ENCODE assay signal across 10 mouse cellular contexts in the genomic region with DNA sequence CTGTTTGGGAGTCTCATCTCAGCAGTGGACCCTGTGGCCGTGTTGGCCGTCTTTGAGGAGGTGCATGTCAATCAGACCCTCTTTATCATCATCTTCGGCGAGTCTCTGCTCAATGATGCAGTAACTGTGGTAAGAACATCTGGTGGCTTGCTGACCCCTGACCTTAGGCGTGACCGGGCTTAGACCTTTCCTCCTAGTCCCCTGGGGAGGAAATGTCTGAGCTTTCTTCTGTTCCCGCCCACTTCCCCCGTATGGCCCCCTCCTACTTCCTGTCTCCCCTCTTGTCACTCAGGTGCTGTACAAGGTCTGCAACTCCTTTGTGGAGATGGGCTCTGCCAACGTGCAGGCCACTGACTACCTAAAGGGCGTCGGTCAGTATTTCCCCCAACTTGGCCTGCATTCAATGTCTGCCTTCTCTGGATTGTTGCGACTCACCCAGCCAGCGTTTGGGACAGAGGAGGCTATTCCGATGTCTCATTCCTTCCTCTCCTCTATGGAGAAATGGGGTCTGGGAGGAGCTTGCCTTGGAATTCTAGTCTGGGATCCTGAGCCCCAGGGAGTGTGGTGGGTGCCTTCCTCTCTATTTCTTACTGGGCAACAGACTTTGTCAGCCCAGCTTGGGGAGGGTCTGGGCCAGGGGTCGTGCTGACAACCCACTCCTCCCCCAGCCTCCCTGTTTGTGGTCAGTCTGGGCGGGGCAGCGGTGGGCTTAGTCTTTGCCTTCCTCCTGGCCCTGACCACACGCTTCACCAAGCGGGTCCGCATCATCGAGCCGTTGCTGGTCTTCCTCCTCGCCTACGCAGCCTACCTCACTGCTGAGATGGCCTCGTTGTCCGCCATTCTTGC. TPM values are rescaled to one million over a fixed set of nuclear protein-coding genes. Genes with fewer than 3 reads are reported as not detected.
DNase-seq lines count a peak whose midpoint lies in the region; ATAC-seq and TF ChIP-seq lines count a peak whose summit lies in the region.
"Had no signal": no experiment of that assay in that cellular context is flagged by ENCODE, and none has a peak within 500 bp of the region (broad histone marks: within the 10 kb centered on the region; RNA-seq: fewer than 3 reads in every experiment).

No protein-coding gene starts in this region.

- H3K4me1 ChIP-seq in intestine, embryonic 15.5 days (replicated peaks) = peaks cover 7% of the 10 kb centered on the region; the same call in 1 of the 2 replicates
- H3K4me1 ChIP-seq in intestine, postnatal 0 days (replicated peaks; ENCODE audit: control insufficient read depth, insufficient read depth, low read length) = 0 out of 2 replicates have a peak, but pooled peaks cover 2% of the 10 kb centered on the region
- H3K4me1 ChIP-seq in ES-E14 (ENCODE audit: control insufficient read depth in 2 of 2, insufficient read depth in 2 of 2, low read length in 2 of 2, poor library complexity in 1 of 2) = peaks cover 2 to 16% of the 10 kb centered on the region in 2 experiments; a peak in 1 of 4 replicates
- peaks cover 9% of the 10 kb centered on the region for H3K4me1 ChIP-seq in heart, embryonic 15.5 days (replicated peaks)

- H3K9ac ChIP-seq in intestine, embryonic 15.5 days = no peak overlapping the region
- no peak overlapping the region for H3K9ac ChIP-seq in intestine, postnatal 0 days (ENCODE audit: low read depth, low read length)
- 0 out of 2 replicates have a peak overlapping the region, but pooled peaks have one; percentile 20 for H3K9ac ChIP-seq in ES-E14 (ENCODE audit: insufficient read depth, low read depth, low read length, poor library complexity, severe bottlenecking)
- H3K9ac ChIP-seq in heart, embryonic 15.5 days = no peak overlapping the region
- H3K9ac ChIP-seq: limb, embryonic 12.5 days had no signal

- WGBS in intestine, embryonic 15.5 days = 73% methylated on average over 26 of the region's 26 CpGs
- 76% methylated on average over 26 of the region's 26 CpGs for WGBS in intestine, postnatal 0 days
- 72% methylated on average over 26 of the region's 26 CpGs for WGBS in heart, embryonic 15.5 days

- in situ Hi-C loops in ES-E14 (cut with MboI; ENCODE audit: low sequenced_read_pairs in 2 of 2, unreplicated experiment in 2 of 2) = no loop called here

- H3K36me3 ChIP-seq in intestine, embryonic 15.5 days = no peaks in the 10 kb centered on the region
- no peaks in the 10 kb centered on the region for H3K36me3 ChIP-seq in intestine, postnatal 0 days (ENCODE audit: control insufficient read depth, insufficient read depth)
- peaks cover 6% of the 10 kb centered on the region for H3K36me3 ChIP-seq in ES-E14 (ENCODE audit: control insufficient read depth, insufficient read depth, low read length, poor library complexity, severe bottlenecking)
- no peaks in the 10 kb centered on the region for H3K36me3 ChIP-seq in heart, embryonic 15.5 days
- no peaks in the 10 kb centered on the region for H3K36me3 ChIP-seq in splenic B cell, adult 2 months (ENCODE audit: control insufficient read depth, insufficient read depth, low read length, poor library complexity, severe bottlenecking)

- 0 out of 2 replicates have a peak, but pooled peaks cover under 1% of the 10 kb centered on the region for H3K27me3 ChIP-seq in intestine, embryonic 15.5 days (replicated peaks)
- peaks cover 6% of the 10 kb centered on the region; the same call in 1 of the 2 replicates for H3K27me3 ChIP-seq in intestine, postnatal 0 days (replicated peaks; ENCODE audit: control insufficient read depth, insufficient read depth, low read length)
- no peaks in the 10 kb centered on the region for H3K27me3 ChIP-seq in heart, embryonic 15.5 days
- H3K27me3 ChIP-seq in splenic B cell, adult 2 months (ENCODE audit: control insufficient read depth, insufficient read depth, low read length, poor library complexity, severe bottlenecking) = no peaks in the 10 kb centered on the region; the same call in 1 of the 2 replicates
- H3K27me3 ChIP-seq: limb, embryonic 12.5 days had no signal

- no peaks in the 10 kb centered on the region for H3K9me3 ChIP-seq in intestine, embryonic 15.5 days
- no peaks in the 10 kb centered on the region for H3K9me3 ChIP-seq in intestine, postnatal 0 days (ENCODE audit: control insufficient read depth)
- H3K9me3 ChIP-seq in ES-E14 (ENCODE audit: control insufficient read depth, insufficient read depth, low read depth, low read length) = no peaks in the 10 kb centered on the region
- H3K9me3 ChIP-seq in heart, embryonic 15.5 days (replicated peaks) = no peaks in the 10 kb centered on the region
- H3K9me3 ChIP-seq: limb, embryonic 12.5 days had no signal

- TF ChIP-seq CTCF in intestine, postnatal 0 days (IDR thresholded peaks at IDR 0.05; ENCODE audit: low read depth) = no peak

- no peak overlapping the region for H3K4me3 ChIP-seq in intestine, embryonic 15.5 days (replicated peaks)
- H3K4me3 ChIP-seq in intestine, postnatal 0 days (ENCODE audit: low read depth, low read length) = no peak overlapping the region
- H3K4me3 ChIP-seq in ES-E14 (ENCODE audit: insufficient read depth in 1 of 2, low read depth in 1 of 2, low read length in 2 of 2, poor library complexity in 1 of 2, severe bottlenecking in 1 of 2) = peak overlapping the region; percentile 6 to 34; a peak in 2 of 4 replicates
- no peak overlapping the region for H3K4me3 ChIP-seq in heart, embryonic 15.5 days
- H3K4me3 ChIP-seq: limb, embryonic 12.5 days had no signal

- H3K4me2 ChIP-seq in intestine, embryonic 15.5 days (replicated peaks) = no peak overlapping the region
- H3K4me2 ChIP-seq in intestine, postnatal 0 days (replicated peaks; ENCODE audit: low read depth) = no peak overlapping the region
- H3K4me2 ChIP-seq in heart, embryonic 15.5 days = no peak overlapping the region
- H3K4me2 ChIP-seq: limb, embryonic 12.5 days had no signal

- 0 out of 2 replicates have a peak, but pooled peaks have one; percentile 3 for ATAC-seq in intestine, embryonic 15.5 days
- no peak for ATAC-seq in intestine, postnatal 0 days
- ATAC-seq in heart, embryonic 15.5 days (replicated peaks; ENCODE audit: insufficient number of reproducible peaks, insufficient read depth, low FRiP score, low read depth) = peak; percentile 16; the same call in 1 of the 2 replicates

- DNase-seq in ES-E14 (ENCODE audit: low read depth, low spot score) = no peak
- peak; percentile 64 for DNase-seq in splenic B cell, adult 2 months (ENCODE audit: low read depth, low spot score)
- no peak for DNase-seq in cerebellum, adult 11 months
- no peak for DNase-seq in frontal cortex, postnatal 10 days (ENCODE audit: low spot score in 2 of 2)
- DNase-seq in ovary, postnatal 10 days (ENCODE audit: low spot score) = no peak
- DNase-seq: cerebellum, postnatal 25 days had no signal

- H3K27ac ChIP-seq in intestine, embryonic 15.5 days = no peak overlapping the region
- H3K27ac ChIP-seq in intestine, postnatal 0 days (ENCODE audit: low read depth, low read length) = no peak overlapping the region
- H3K27ac ChIP-seq in ES-E14 (ENCODE audit: insufficient read depth, low read depth, low read length, poor library complexity, severe bottlenecking) = no peak overlapping the region; the same call in 1 of the 2 replicates
- H3K27ac ChIP-seq in heart, embryonic 15.5 days = no peak overlapping the region
- H3K27ac ChIP-seq: limb, embryonic 12.5 days had no signal

TF ChIP-seq in ES-E14, 5 proteins besides CTCF, POLR2A, EP300 and RAD21:
- TF ChIP-seq ZC3H11A (IDR thresholded peaks at IDR 0.05; ENCODE audit: borderline replicate concordance, low read depth, low read length) (no peak), HCFC1 (IDR thresholded peaks at IDR 0.05; ENCODE audit: borderline replicate concordance, insufficient read depth, low read length) (no peak), ZNF384 (IDR thresholded peaks at IDR 0.05; ENCODE audit: low read depth, low read length) (no peak)

RNA-seq across cellular contexts. Expression of a gene that starts 6.8 kb away (rescaled TPM):
- polyA plus RNA-seq in intestine, embryonic 15.5 days (2015; fragmentation: Nextera tagmentation; extraction: Ambion mirVana) = 1.4 and 1.7 TPM in 2 replicates
- polyA plus RNA-seq in intestine, postnatal 0 days (2015; fragmentation: Nextera tagmentation; extraction: Ambion mirVana) = 0.31 and 0.40 TPM in 2 replicates
- 5.8 and 11.7 TPM in 2 replicates for total RNA-seq in ES-E14 (2012; rRNA removed)
- polyA plus RNA-seq in heart, embryonic 15.5 days (2015; fragmentation: Nextera tagmentation; extraction: Ambion mirVana) = 0.94 and 2.0 TPM in 2 replicates

RNA-seq across cellular contexts. Expression of a gene that starts 7.6 kb away (rescaled TPM):
- 1.3 and 1.9 TPM in 2 replicates for polyA plus RNA-seq in intestine, embryonic 15.5 days (2015; fragmentation: Nextera tagmentation; extraction: Ambion mirVana)
- 1.3 and 1.6 TPM in 2 replicates for polyA plus RNA-seq in intestine, postnatal 0 days (2015; fragmentation: Nextera tagmentation; extraction: Ambion mirVana)
- total RNA-seq in ES-E14 (2012; rRNA removed) = 9.1 and 12.7 TPM in 2 replicates
- 1.4 and 2.3 TPM in 2 replicates for polyA plus RNA-seq in heart, embryonic 15.5 days (2015; fragmentation: Nextera tagmentation; extraction: Ambion mirVana)

RNA-seq across cellular contexts. Expression of a gene that starts 17.7 kb away (rescaled TPM):
- polyA plus RNA-seq in intestine, embryonic 15.5 days (2015; fragmentation: Nextera tagmentation; extraction: Ambion mirVana) = 0.10 and 0.27 TPM in 2 replicates
- 0.13 and 0.20 TPM in 2 replicates for polyA plus RNA-seq in intestine, postnatal 0 days (2015; fragmentation: Nextera tagmentation; extraction: Ambion mirVana)
- total RNA-seq in ES-E14 (2012; rRNA removed) = 3.0 and 3.1 TPM in 2 replicates
- polyA plus RNA-seq in heart, embryonic 15.5 days (2015; fragmentation: Nextera tagmentation; extraction: Ambion mirVana) = 0.14 and 0.19 TPM in 2 replicates

RNA-seq across cellular contexts. Expression of a gene that starts 29.2 kb away (rescaled TPM):
- 128 and 151 TPM in 2 replicates for polyA plus RNA-seq in intestine, embryonic 15.5 days (2015; fragmentation: Nextera tagmentation; extraction: Ambion mirVana)
- 167 and 184 TPM in 2 replicates for polyA plus RNA-seq in intestine, postnatal 0 days (2015; fragmentation: Nextera tagmentation; extraction: Ambion mirVana)
- 123 and 133 TPM in 2 replicates for total RNA-seq in ES-E14 (2012; rRNA removed)
- polyA plus RNA-seq in heart, embryonic 15.5 days (2015; fragmentation: Nextera tagmentation; extraction: Ambion mirVana) = 73.0 and 89.2 TPM in 2 replicates

RNA-seq across cellular contexts. Expression of a gene that starts 29.3 kb away (rescaled TPM):
- polyA plus RNA-seq in intestine, embryonic 15.5 days (2015; fragmentation: Nextera tagmentation; extraction: Ambion mirVana) = 1.3 and 2.3 TPM in 2 replicates
- 3.8 and 3.9 TPM in 2 replicates for polyA plus RNA-seq in intestine, postnatal 0 days (2015; fragmentation: Nextera tagmentation; extraction: Ambion mirVana)
- total RNA-seq in ES-E14 (2012; rRNA removed) = 2.5 and 2.8 TPM in 2 replicates
- 0.62 and 1.0 TPM in 2 replicates for polyA plus RNA-seq in heart, embryonic 15.5 days (2015; fragmentation: Nextera tagmentation; extraction: Ambion mirVana)

Comparison
In these comparisons a context has a peak if more than half of its experiments do, and no peak if none do; other contexts are left out.
1. H3K4me3 ChIP-seq: peak in ES-E14 (2 of 2); none in intestine, embryonic 15.5 days (single experiment), intestine, postnatal 0 days (single experiment) and heart, embryonic 15.5 days (single experiment).